Mouse (Mus musculus) large intestine, adult 2 months (tissue): ENCODE measurements at regions not wholly inside any gene's neighbourhood (a gene's known extent, or its start where the extent isn't known, plus 50 kb on each side); places are given as distances from the start of the nearest gene placed in this dataset.

Experiments used
- DNase-seq: peaks from one replicate; pipeline ENCODE4 v3.0.0-alpha.2; 2012; ENCODE audit warnings: low read depth, low spot score
- WGBS: fragments of 180-500 bp; shearing (Covaris S2); methylation state at CpG from one replicate; pipeline ENCODE4 v1.1.7; 2018; 5-methylcytosine and 5-hydroxymethylcytosine counted together

DNA sequence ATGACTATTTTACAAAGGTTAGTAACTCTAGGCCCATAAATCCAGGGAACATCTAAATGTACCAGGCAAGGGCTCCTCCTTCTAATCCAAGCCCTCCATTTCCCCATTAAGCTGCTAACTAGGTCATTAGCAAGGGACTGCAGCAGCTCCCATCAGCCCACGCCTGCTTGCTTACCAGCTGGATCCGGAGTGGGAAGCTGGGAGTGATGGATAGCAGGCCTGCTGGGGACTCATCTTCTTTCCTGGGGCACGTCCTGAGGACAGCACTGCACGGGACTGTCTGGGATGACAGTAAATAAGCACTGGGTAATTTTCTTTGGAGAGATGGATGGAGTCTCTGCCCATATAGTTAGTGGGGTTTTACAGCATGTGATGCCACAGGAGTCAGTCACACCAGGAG, 276.0 kb downstream of the Tcerg1l start:
- 48% methylated on average over 4 of the region's 4 CpGs for WGBS
- no peak for DNase-seq

DNA sequence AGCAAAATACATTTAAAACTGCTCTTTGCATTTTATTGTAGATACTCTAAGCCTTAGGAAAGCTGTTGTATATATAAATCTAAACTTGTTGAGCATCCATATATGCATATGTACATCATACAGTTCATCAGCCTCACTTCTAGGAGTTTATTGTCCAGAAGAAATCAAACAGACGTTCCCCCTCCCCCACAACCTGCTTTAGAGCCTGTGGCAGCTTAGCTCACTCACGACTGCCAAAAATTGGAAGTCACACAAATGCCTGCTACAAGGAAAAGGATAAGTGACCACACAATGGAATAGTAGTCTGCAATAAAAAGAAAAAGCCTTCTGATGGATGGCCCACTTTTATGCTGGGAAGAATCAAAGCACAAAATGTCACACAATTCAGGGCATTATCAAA, 267.8 kb downstream of the Tcerg1l start:
- no peak for DNase-seq
- 25% methylated on average over 2 of the region's 2 CpGs for WGBS

DNA sequence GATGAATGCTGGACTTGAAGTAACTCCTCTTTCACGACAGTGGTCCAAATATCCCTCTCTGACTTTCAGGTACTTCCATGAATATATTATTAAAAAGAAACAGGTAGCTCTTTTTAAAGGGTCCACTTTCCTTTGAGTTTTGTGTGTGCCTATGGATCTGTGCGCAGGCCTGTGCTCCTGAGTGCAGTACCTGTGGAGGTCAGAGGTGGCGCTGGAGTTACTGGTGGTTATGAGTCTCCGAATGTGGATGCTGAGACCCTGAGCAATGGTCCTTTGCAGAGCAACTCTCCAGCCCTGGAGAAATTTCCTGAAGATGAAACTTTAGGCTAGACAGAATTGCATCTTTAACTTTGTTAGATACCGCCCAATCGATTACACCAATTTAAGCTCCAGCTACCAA, 264.1 kb downstream of the Tcerg1l start:
- WGBS = 89% methylated on average over 6 of the region's 6 CpGs
- DNase-seq = no peak

DNA sequence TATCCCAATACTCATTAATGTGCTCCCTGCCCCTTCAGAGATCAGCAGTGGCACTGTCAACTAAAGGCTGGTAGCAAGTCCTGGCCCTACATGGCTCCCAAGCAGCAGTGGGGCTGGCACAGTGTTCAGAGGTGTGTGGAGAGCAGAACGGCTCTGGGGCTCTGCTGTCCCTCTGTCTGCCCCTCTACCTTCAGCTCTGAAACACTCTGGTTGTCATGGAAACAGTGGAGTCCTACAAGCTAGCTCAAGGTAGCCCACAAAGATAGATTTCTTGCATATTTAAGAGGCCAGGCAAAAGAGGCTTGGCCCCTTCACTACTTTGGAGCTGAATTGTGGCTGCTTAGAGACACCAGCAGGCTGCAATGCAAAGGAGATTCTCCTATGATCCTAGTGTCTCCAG, 259.6 kb downstream of the Tcerg1l start:
- 14% methylated on average over 1 of the region's 1 CpGs for WGBS
- no peak for DNase-seq

DNA sequence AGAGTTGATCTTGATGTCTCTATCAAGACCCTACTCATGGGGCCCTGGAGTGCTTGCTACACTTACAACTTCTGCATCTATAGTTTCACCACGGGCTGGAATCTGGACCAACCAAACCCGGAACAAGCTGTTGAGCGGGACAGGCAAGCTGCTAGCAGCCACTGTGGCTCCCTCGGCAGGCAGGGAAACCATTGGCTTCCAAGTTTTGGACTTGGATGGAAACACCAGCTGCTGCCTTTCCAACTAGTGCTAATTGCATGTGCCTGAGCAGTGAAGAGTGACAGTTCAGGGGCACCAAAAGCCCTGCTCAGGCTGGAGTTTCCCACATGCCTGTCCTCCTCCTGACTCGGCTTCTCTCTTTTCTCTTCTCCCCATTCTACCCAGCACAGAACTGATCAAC, 257.8 kb downstream of the Tcerg1l start:
- WGBS = 86% methylated on average over 5 of the region's 5 CpGs
- no peak for DNase-seq

DNA sequence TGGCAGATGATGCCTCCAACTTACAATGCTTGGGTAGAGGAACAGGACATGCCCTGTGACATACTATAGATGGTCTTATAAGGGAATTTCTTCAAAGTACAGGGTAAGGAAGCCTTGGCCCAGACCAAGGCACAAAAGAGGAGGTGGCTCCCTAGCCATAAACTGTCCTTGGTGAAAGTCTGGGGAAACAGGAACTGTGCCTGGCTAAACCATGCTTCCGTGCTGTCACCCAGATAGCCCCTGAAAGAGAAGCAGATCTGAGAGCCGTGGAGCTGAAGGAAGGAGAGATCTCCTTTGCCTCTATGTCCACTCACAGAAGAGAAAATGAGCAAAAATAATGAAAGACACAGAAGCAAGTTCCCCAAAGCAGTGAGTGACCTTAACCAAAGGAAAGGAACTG, 248.0 kb downstream of the Tcerg1l start:
- no peak for DNase-seq
- 59% methylated on average over 2 of the region's 2 CpGs for WGBS

DNA sequence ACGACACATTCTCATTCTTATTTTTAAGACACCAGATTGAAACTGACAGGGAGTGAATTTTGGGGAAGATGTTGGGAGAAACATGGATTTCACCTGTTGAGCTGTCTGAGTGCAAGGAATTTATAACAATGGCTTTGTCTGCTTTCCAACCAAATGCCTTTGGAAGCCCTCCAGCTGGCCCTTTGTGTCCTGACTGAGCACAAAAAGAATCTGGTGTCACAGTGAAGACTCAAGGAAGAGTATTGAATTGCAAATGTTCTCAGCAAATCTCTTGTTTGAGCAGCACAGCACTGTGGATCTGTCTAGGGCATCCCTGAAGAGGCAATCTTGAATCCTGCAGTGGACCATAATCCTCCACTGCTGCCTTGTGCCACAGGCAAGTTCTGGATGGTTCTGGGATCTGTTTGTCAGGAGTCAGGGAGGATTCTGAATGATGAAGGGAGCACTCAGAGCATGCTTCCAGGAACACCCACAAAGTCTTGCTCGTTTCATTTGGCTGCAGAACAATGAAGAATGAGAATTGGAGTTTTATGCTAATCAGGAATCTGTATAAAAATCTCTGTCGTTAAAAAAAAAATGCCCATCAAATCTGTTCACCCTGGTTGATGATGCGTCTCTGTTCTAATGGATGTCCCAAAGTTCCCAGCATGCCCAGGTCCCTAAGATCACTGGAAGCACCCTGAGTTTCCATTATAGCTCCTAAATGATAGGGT, 243.9 kb downstream of the Tcerg1l start:
- DNase-seq = no peak
- 63% methylated on average over 4 of the region's 4 CpGs for WGBS
